Mouse (Mus musculus) embryonic facial prominence, embryonic 11.5 days (tissue): ENCODE results near the gene Alk. TPM values are rescaled to one million over a fixed set of nuclear protein-coding genes. Genes with fewer than 3 reads are reported as not detected.

Source experiments
- ATAC-seq: fragments of 200-750 bp; cut with Nextera tagmentation; replicated peaks from 2 replicates; pipeline ENCODE4 v1.8.0; 2017; ENCODE audit warnings: low read depth; ENCODE audit not compliant: insufficient number of reproducible peaks, low FRiP score, low TSS enrichment
- DNase-seq: peaks from one replicate; pipeline ENCODE4 v3.0.0-alpha.2; 2015; ENCODE audit warnings: low spot score
- H3K27ac ChIP-seq: fragments of 300-500 bp; sonication (generic); replicated peaks from 2 replicates; pipeline ENCODE4 v1.5.1; 2014; ENCODE audit warnings: mild to moderate bottlenecking, low read depth, low read length, control low read depth
- H3K27me3 ChIP-seq: fragments of 300-500 bp; sonication (generic); 2 replicates; pipeline ENCODE4 v1.6.1; 2014; ENCODE audit warnings: mild to moderate bottlenecking, low read length, moderate library complexity, mixed read lengths; ENCODE audit not compliant: control insufficient read depth, insufficient read depth
- H3K36me3 ChIP-seq: fragments of 300-500 bp; sonication (generic); replicated peaks from 2 replicates; pipeline ENCODE4 v1.6.1; 2014; ENCODE audit warnings: low read depth, mild to moderate bottlenecking, low read length, moderate library complexity, mixed read lengths; ENCODE audit not compliant: control insufficient read depth, insufficient read depth
- H3K4me1 ChIP-seq: fragments of 300-500 bp; sonication (generic); 2 replicates; pipeline ENCODE4 v1.6.1; 2014; ENCODE audit warnings: low read length, mixed read lengths; ENCODE audit not compliant: control insufficient read depth, insufficient read depth
- H3K4me2 ChIP-seq: fragments of 300-500 bp; sonication (generic); 2 replicates; pipeline ENCODE4 v1.6.1; 2014; ENCODE audit warnings: low read depth, mild to moderate bottlenecking, control low read depth, low read length, moderate library complexity
- H3K4me3 ChIP-seq: fragments of 300-500 bp; sonication (generic); 2 replicates; pipeline ENCODE4 v1.5.1; 2014; ENCODE audit warnings: low read depth, low read length, control low read depth
- H3K9ac ChIP-seq: fragments of 300-500 bp; sonication (generic); replicated peaks from 2 replicates; pipeline ENCODE4 v1.6.1; 2014; ENCODE audit warnings: mild to moderate bottlenecking, control low read depth, low read length
- H3K9me3 ChIP-seq: fragments of 300-500 bp; sonication (generic); replicated peaks from 2 replicates; pipeline ENCODE4 v1.6.1; 2016; ENCODE audit warnings: mild to moderate bottlenecking, low read length, inconsistent platforms, mixed read lengths; ENCODE audit not compliant: control insufficient read depth
- WGBS: fragments of 180-500 bp; shearing (Covaris S2); extraction: QIAGEN DNeasy Blood & Tissue Kit; methylation state at CpG from one replicate; pipeline ENCODE4 v1.1.7; 2014; 5-methylcytosine and 5-hydroxymethylcytosine counted together
- polyA plus RNA-seq: library from polyadenylated mRNA; unstranded; fragments of >200 nt; fragmentation: Nextera tagmentation; extraction: Ambion mirVana; gene quantifications from 2 replicates; pipeline ENCODE4 v1.2.1, GENCODE M21; 2014

The Alk gene
- polyA plus RNA-seq, 1 experiment from 2014 or later = 0.38 TPM

GRCm38 (mm10) chr17:72237315-72237714 lies 367.1 kb downstream of the Alk start:
- DNase-seq = no peak
- H3K4me2 ChIP-seq = no peak overlapping the region
- ATAC-seq = no peak
- no peak overlapping the region for H3K9ac ChIP-seq
- H3K9me3 ChIP-seq = no peaks in the 10 kb centered on the region
- WGBS = 91% methylated on average over 1 of the region's 1 CpGs
- no peak overlapping the region for H3K4me3 ChIP-seq
- no peaks in the 10 kb centered on the region for H3K27me3 ChIP-seq
- H3K27ac ChIP-seq = no peak overlapping the region
- no peaks in the 10 kb centered on the region for H3K4me1 ChIP-seq
- H3K36me3 ChIP-seq = no peaks in the 10 kb centered on the region

- no peak for ATAC-seq
- Histone ChIP-seq H3K36me3 (no peaks in the 10 kb centered on the region), H3K9me3 (no peaks in the 10 kb centered on the region), H3K4me2 (no peak overlapping the region), H3K4me3 (no peak overlapping the region), H3K4me1 (no peaks in the 10 kb centered on the region), H3K9ac (no peak overlapping the region), H3K27me3 (no peaks in the 10 kb centered on the region), H3K27ac (no peak overlapping the region)
- 80% methylated on average over 7 of the region's 7 CpGs for WGBS
- DNase-seq = no peak
Measured at GRCm38 (mm10) chr17:72230891-72231290, 373.5 kb downstream of the Alk start.

- no peak for DNase-seq
- H3K9ac ChIP-seq = no peak overlapping the region
- no peaks in the 10 kb centered on the region for H3K27me3 ChIP-seq
- ATAC-seq = no peak
- no peaks in the 10 kb centered on the region for H3K36me3 ChIP-seq
- H3K9me3 ChIP-seq = no peaks in the 10 kb centered on the region
- H3K4me1 ChIP-seq = no peaks in the 10 kb centered on the region
- H3K4me2 ChIP-seq = no peak overlapping the region
- no peak overlapping the region for H3K4me3 ChIP-seq
- 87% methylated on average over 3 of the region's 3 CpGs for WGBS
- H3K27ac ChIP-seq = no peak overlapping the region
Measured at GRCm38 (mm10) chr17:72218816-72219215, 385.6 kb downstream of the Alk start.

- Histone ChIP-seq H3K27ac (no peak overlapping the region), H3K4me2 (no peak overlapping the region), H3K4me3 (no peak overlapping the region), H3K9ac (no peak overlapping the region), H3K4me1 (no peaks in the 10 kb centered on the region), H3K36me3 (no peaks in the 10 kb centered on the region), H3K9me3 (no peaks in the 10 kb centered on the region), H3K27me3 (no peaks in the 10 kb centered on the region)
- 81% methylated on average over 6 of the region's 6 CpGs for WGBS
- ATAC-seq (no peak), DNase-seq (no peak)
Measured at GRCm38 (mm10) chr17:72197576-72197975, 406.9 kb downstream of the Alk start.

GRCm38 (mm10) chr17:72194976-72195650 lies 409.3 kb downstream of the Alk start:
- Histone ChIP-seq H3K4me2 (no peak overlapping the region), H3K9ac (no peak overlapping the region), H3K9me3 (no peaks in the 10 kb centered on the region), H3K27me3 (no peaks in the 10 kb centered on the region), H3K27ac (no peak overlapping the region), H3K36me3 (no peaks in the 10 kb centered on the region), H3K4me1 (no peaks in the 10 kb centered on the region), H3K4me3 (no peak overlapping the region)
- no peak for ATAC-seq
- no peak for DNase-seq
- 37% methylated on average over 12 of the region's 12 CpGs for WGBS

- Histone ChIP-seq H3K4me2 (no peak overlapping the region), H3K27ac (no peak overlapping the region), H3K4me1 (no peaks in the 10 kb centered on the region), H3K27me3 (no peaks in the 10 kb centered on the region), H3K4me3 (no peak overlapping the region), H3K36me3 (no peaks in the 10 kb centered on the region), H3K9me3 (no peaks in the 10 kb centered on the region), H3K9ac (no peak overlapping the region)
- ATAC-seq (no peak), DNase-seq (no peak)
- 84% methylated on average over 8 of the region's 8 CpGs for WGBS
Measured at GRCm38 (mm10) chr17:72190536-72190935, 413.9 kb downstream of the Alk start.

GRCm38 (mm10) chr17:72187026-72187425 lies 417.4 kb downstream of the Alk start:
- Histone ChIP-seq H3K4me1 (no peaks in the 10 kb centered on the region), H3K27ac (no peak overlapping the region), H3K27me3 (no peaks in the 10 kb centered on the region), H3K4me2 (no peak overlapping the region), H3K9ac (no peak overlapping the region), H3K4me3 (no peak overlapping the region), H3K9me3 (no peaks in the 10 kb centered on the region), H3K36me3 (no peaks in the 10 kb centered on the region)
- DNase-seq (no peak), ATAC-seq (no peak)
- WGBS = 85% methylated on average over 1 of the region's 1 CpGs

GRCm38 (mm10) chr17:72182414-72182813 lies 422.0 kb downstream of the Alk start:
- H3K36me3 ChIP-seq = no peaks in the 10 kb centered on the region
- 75% methylated on average over 2 of the region's 2 CpGs for WGBS
- no peaks in the 10 kb centered on the region for H3K9me3 ChIP-seq
- DNase-seq = no peak
- H3K27me3 ChIP-seq = no peaks in the 10 kb centered on the region
- no peaks in the 10 kb centered on the region for H3K4me1 ChIP-seq
- H3K9ac ChIP-seq = no peak overlapping the region
- no peak overlapping the region for H3K27ac ChIP-seq
- no peak overlapping the region for H3K4me2 ChIP-seq
- no peak for ATAC-seq
- no peak overlapping the region for H3K4me3 ChIP-seq
